Mouse (Mus musculus): ENCODE results near the gene Smoc1.

Smoc1 gene

DNA sequence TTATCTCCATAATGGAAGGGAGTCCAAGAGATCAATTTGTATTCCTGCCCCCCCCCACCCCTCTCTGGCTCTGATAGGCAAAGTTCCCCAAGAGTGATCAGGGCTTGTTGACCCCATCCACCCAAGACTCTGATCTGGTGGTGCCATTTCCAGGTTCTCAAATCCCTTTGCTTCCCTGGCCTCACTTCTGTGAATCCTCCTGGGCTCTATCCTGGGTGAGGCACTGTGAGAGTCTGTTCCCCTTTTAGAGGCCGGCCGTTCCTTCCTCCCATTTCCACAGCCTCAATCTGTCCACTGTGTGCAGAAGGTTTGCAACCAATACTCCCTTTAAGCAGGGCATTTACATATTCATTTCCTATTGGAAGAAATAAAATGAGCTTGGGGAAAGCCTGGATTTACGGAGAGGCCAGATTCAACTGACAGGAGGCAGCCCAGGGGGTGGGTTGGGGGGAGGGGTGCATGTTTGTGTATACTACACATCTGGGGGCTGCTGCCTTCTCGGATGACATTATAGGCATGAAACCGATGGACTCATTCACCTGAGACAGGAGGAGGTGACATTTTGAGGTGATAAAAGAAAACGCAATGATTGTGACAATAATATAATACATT, 199.5 kb downstream of the Smoc1 start:
- DNase-seq (ENCODE audit: low spot score in 2 of 2): no peak

DNA sequence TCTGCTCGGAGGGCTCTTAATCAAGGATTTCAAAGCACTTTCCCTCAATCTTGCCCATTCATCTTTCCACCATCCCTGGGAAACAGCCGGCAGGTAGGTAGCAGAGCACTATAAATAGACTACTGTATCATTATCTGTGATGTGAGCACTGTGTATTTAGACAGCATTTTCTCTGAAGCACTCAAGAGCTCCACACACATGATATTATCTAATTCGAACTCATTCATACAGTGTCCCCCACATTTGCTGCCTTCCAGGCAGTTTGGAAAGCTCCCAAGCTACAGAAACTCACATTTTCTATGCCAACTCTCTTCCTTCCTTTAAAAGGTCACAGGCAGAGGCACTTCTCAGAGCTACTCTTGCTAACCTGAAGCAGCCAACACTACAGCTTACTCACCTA, 200.0 kb downstream of the Smoc1 start:
- no peak for DNase-seq (ENCODE audit: low spot score in 2 of 2)

- peak; percentile 73 to 85 for DNase-seq (ENCODE audit: low spot score in 2 of 2)
Measured at GRCm38 (mm10) chr12:81227767-81228460, 201.3 kb downstream of the Smoc1 start.

DNA sequence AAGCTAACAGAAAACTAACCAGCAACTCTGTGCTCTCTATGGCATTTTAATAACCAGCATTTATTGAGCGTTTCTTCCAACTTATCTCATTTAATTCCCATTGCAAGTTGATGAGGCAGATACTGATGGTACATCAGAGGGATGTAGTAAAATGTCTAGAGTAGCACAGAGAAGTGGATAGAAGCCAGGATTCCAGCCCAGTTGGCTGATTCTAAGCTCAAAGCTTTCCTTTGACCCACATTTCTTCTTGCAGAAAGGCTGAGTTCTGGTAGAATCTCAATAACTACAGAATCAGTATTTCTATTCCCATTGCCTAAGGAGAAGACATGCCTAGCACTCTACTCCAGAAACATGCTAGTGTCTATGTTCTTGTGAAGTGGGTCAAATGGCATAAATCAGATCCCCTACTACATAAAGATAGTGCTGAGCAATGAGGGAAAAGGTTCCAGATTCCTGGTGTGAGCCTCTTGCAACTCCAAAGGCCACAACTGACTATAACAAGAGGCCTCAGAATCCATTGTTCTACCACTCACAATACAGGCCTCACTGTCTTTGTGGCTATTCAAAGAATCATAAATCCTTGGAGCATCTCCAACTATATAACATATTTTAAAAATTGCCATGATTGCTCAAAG, 207.3 kb downstream of the Smoc1 start:
- no peak for DNase-seq (ENCODE audit: low spot score in 2 of 2)

GRCm38 (mm10) chr12:81235456-81236330, 209.1 kb downstream of the Smoc1 start:
- DNase-seq (ENCODE audit: low spot score in 2 of 2): no peak

All from right cerebral cortex, postnatal 36 days (tissue).